Mouse (Mus musculus): ENCODE data around the gene Fzr1.
A peak's percentile ranks its signal among the peaks of the same experiment; 100 is the strongest.

Fzr1 gene

GRCm38 (mm10) chr10:81382039-81382438, 3.7 kb upstream of the Fzr1 start:
- DNase-seq (ENCODE audit: inconsistent ontology term) = no peak

GRCm38 (mm10) chr10:81379809-81380378, 1.6 kb upstream of the Fzr1 start:
- DNase-seq (ENCODE audit: inconsistent ontology term) = no peak

GRCm38 (mm10) chr10:81379183-81379553, 852 bp upstream of the Fzr1 start:
- DNase-seq (ENCODE audit: inconsistent ontology term) = no peak

- peak; percentile 100 for DNase-seq (ENCODE audit: inconsistent ontology term)
These were observed 352 bp upstream of the Fzr1 start for GRCm38 (mm10) chr10:81378553-81379182.

- DNase-seq (ENCODE audit: inconsistent ontology term) = no peak
These were observed 1.0 kb downstream of the Fzr1 start for GRCm38 (mm10) chr10:81377362-81377664.

- no peak for DNase-seq (ENCODE audit: inconsistent ontology term)
These were observed 1.6 kb downstream of the Fzr1 start for GRCm38 (mm10) chr10:81376561-81377361.

GRCm38 (mm10) chr10:81375322-81375721, 3.0 kb downstream of the Fzr1 start:
- no peak for DNase-seq (ENCODE audit: inconsistent ontology term)

GRCm38 (mm10) chr10:81367207-81367495, 11.2 kb downstream of the Fzr1 start:
- no peak for DNase-seq (ENCODE audit: inconsistent ontology term)

GRCm38 (mm10) chr10:81366477-81367206, 11.7 kb downstream of the Fzr1 start:
- DNase-seq (ENCODE audit: inconsistent ontology term) = no peak

GRCm38 (mm10) chr10:81365672-81366476, 12.4 kb downstream of the Fzr1 start, which contains the start of gene 4930404N11Rik:
Gene 4930404N11Rik (minus strand): TSS chr10:81365816.
- DNase-seq (ENCODE audit: inconsistent ontology term) = no peak

- DNase-seq (ENCODE audit: inconsistent ontology term) = no peak
These were observed 13.2 kb downstream of the Fzr1 start for GRCm38 (mm10) chr10:81365073-81365472.

- no peak for DNase-seq (ENCODE audit: inconsistent ontology term)
These were observed 13.7 kb downstream of the Fzr1 start for GRCm38 (mm10) chr10:81364666-81365065.

GRCm38 (mm10) chr10:81363436-81364346, 14.6 kb downstream of the Fzr1 start:
- no peak for DNase-seq (ENCODE audit: inconsistent ontology term)

GRCm38 (mm10) chr10:81362336-81362949, 15.9 kb downstream of the Fzr1 start:
- DNase-seq (ENCODE audit: inconsistent ontology term) = no peak

GRCm38 (mm10) chr10:81360721-81361120, 17.6 kb downstream of the Fzr1 start:
- DNase-seq (ENCODE audit: inconsistent ontology term) = no peak

GRCm38 (mm10) chr10:81358841-81359240, 19.5 kb downstream of the Fzr1 start:
- DNase-seq (ENCODE audit: inconsistent ontology term) = no peak

- DNase-seq (ENCODE audit: inconsistent ontology term) = peak; percentile 88
These were observed 20.1 kb downstream of the Fzr1 start for GRCm38 (mm10) chr10:81358209-81358608.

GRCm38 (mm10) chr10:81356991-81357844, 21.1 kb downstream of the Fzr1 start, which contains the start of gene Mfsd12:
Gene Mfsd12 (plus strand): TSS chr10:81357491.
- peak; percentile 93 for DNase-seq (ENCODE audit: inconsistent ontology term)

- DNase-seq (ENCODE audit: inconsistent ontology term) = peak; percentile 81
These were observed 21.8 kb downstream of the Fzr1 start for GRCm38 (mm10) chr10:81356352-81356990.

Measured in Muller cell, postnatal 12 days (primary cell).